Comparison of ENCODE assay signal across 14 mouse cellular contexts in the genomic region with DNA sequence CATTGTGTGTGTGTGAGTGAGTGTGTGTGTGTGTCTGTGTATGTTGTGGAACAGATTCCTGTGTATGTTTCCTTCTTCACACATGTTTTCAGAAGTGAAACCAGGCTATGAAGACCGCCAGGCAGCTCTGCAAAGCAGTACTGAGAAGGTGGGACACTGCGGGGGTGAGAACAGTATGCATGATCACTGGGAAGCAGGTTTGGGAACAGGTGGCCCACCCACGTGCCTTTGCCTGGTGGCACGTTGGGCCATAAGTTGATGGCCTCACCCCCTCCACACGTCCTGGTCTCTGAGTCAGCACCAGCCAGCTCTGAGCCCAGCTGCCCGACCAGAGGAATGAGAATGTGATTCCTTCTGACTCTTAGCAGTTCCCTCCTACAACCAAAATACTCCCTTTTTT.
A peak's percentile ranks its signal among the peaks of the same experiment; 100 is the strongest.
DNase-seq lines count a peak whose midpoint lies in the region; ATAC-seq and TF ChIP-seq lines count a peak whose summit lies in the region.
"Had no signal": no experiment of that assay in that cellular context is flagged by ENCODE, and none has a peak within 500 bp of the region (broad histone marks: within the 10 kb centered on the region; RNA-seq: fewer than 3 reads in every experiment).

No protein-coding gene starts in this region.

- no peak overlapping the region for H3K27ac ChIP-seq in lung, postnatal 0 days (ENCODE audit: low read length)
- H3K27ac ChIP-seq: embryonic facial prominence, embryonic 10.5 days; forebrain, embryonic 12.5 days; limb, embryonic 13.5 days; midbrain, embryonic 12.5 days had no signal

- peak; percentile 95 for ATAC-seq in frontal cortex, adult (ENCODE audit: low TSS enrichment)
- ATAC-seq in lung, postnatal 0 days = no peak

- no peaks in the 10 kb centered on the region for H3K27me3 ChIP-seq in lung, postnatal 0 days (replicated peaks; ENCODE audit: insufficient read depth, low read length)
- H3K27me3 ChIP-seq: forebrain, embryonic 12.5 days; midbrain, embryonic 12.5 days had no signal

- H3K9ac ChIP-seq in lung, postnatal 0 days (replicated peaks; ENCODE audit: low read depth) = no peak overlapping the region
- H3K9ac ChIP-seq: forebrain, embryonic 12.5 days; limb, embryonic 13.5 days; midbrain, embryonic 12.5 days had no signal

- no peak for DNase-seq in frontal cortex, postnatal 10 days (ENCODE audit: low spot score in 2 of 2)
- DNase-seq in brain, adult 2 months (ENCODE audit: low read depth, low spot score) = peak; percentile 92
- DNase-seq in layer of hippocampus, postnatal 25 days (ENCODE audit: extremely low spot score in 1 of 2, low spot score in 1 of 2) = peak; percentile 45 to 48
- peak; percentile 50 for DNase-seq in right cerebral cortex, postnatal 14 days
- DNase-seq in lung, postnatal 0 days (ENCODE audit: low spot score) = no peak
- DNase-seq in retina, postnatal 1 day = no peak
- DNase-seq in retina, embryonic 14.5 days (ENCODE audit: low spot score) = no peak
- DNase-seq: cerebellum, adult 2 months; kidney, adult 9 months had no signal

- no peaks in the 10 kb centered on the region for H3K9me3 ChIP-seq in lung, postnatal 0 days (ENCODE audit: low read length)
- H3K9me3 ChIP-seq: embryonic facial prominence, embryonic 10.5 days; forebrain, embryonic 12.5 days; limb, embryonic 13.5 days; midbrain, embryonic 12.5 days had no signal

- no peaks in the 10 kb centered on the region for H3K4me1 ChIP-seq in lung, postnatal 0 days (ENCODE audit: insufficient read depth, low read depth, low read length)
- H3K4me1 ChIP-seq: embryonic facial prominence, embryonic 10.5 days had no signal

- H3K4me2 ChIP-seq in lung, postnatal 0 days (replicated peaks; ENCODE audit: low read depth, low read length) = no peak overlapping the region
- H3K4me2 ChIP-seq: forebrain, embryonic 12.5 days; limb, embryonic 13.5 days; midbrain, embryonic 12.5 days had no signal

- no peak for TF ChIP-seq CTCF in lung, postnatal 0 days (IDR thresholded peaks at IDR 0.05)

- TF ChIP-seq EP300 in lung, postnatal 0 days (IDR thresholded peaks at IDR 0.05) = no peak

- 48% methylated on average over 6 of the region's 6 CpGs for WGBS in lung, postnatal 0 days

- no peaks in the 10 kb centered on the region for H3K36me3 ChIP-seq in lung, postnatal 0 days (ENCODE audit: insufficient read depth, low read length)
- H3K36me3 ChIP-seq: embryonic facial prominence, embryonic 10.5 days; forebrain, embryonic 12.5 days; limb, embryonic 13.5 days; midbrain, embryonic 12.5 days had no signal

- H3K4me3 ChIP-seq in lung, postnatal 0 days (ENCODE audit: low read depth, low read length) = no peak overlapping the region
- H3K4me3 ChIP-seq: embryonic facial prominence, embryonic 10.5 days; forebrain, embryonic 12.5 days; limb, embryonic 13.5 days; midbrain, embryonic 12.5 days had no signal

Comparison
In these comparisons a context has a peak if more than half of its experiments do, and no peak if none do; other contexts are left out.
1. DNase-seq: peak in brain, adult 2 months (single experiment), layer of hippocampus, postnatal 25 days (2 of 2) and right cerebral cortex, postnatal 14 days (single experiment); none in frontal cortex, postnatal 10 days (0 of 2), lung, postnatal 0 days (single experiment), retina, postnatal 1 day (single experiment) and retina, embryonic 14.5 days (single experiment).